Comparison of ENCODE assay signal across 10 mouse cellular contexts in genomic region chr13:63641649-63642226, GRCm38 (mm10).
DNase-seq lines count a peak whose midpoint lies in the region; ATAC-seq and TF ChIP-seq lines count a peak whose summit lies in the region.
"Had no signal": no experiment of that assay in that cellular context is flagged by ENCODE, and none has a peak within 500 bp of the region (broad histone marks: within the 10 kb centered on the region; RNA-seq: fewer than 3 reads in every experiment).

No protein-coding gene starts in this region.

- H3K9ac ChIP-seq in lung, postnatal 0 days (replicated peaks; ENCODE audit: low read depth) = no peak overlapping the region
- no peak overlapping the region for H3K9ac ChIP-seq in hindbrain, embryonic 16.5 days (ENCODE audit: low read depth, low read length)
- no peak overlapping the region for H3K9ac ChIP-seq in stomach, embryonic 14.5 days (replicated peaks; ENCODE audit: low read depth, low read length)
- no peak overlapping the region for H3K9ac ChIP-seq in liver, embryonic 12.5 days
- H3K9ac ChIP-seq: liver, embryonic 13.5 days had no signal

- 0 out of 2 replicates have a peak, but pooled peaks cover 5% of the 10 kb centered on the region for H3K4me1 ChIP-seq in lung, postnatal 0 days (ENCODE audit: insufficient read depth, low read depth, low read length)
- no peaks in the 10 kb centered on the region; the same call in 1 of the 2 replicates for H3K4me1 ChIP-seq in hindbrain, embryonic 16.5 days (ENCODE audit: control insufficient read depth, insufficient read depth, low read depth, low read length)
- H3K4me1 ChIP-seq in stomach, embryonic 14.5 days (ENCODE audit: control insufficient read depth, insufficient read depth, low read length) = peaks cover 15% of the 10 kb centered on the region
- no peaks in the 10 kb centered on the region for H3K4me1 ChIP-seq in liver, embryonic 12.5 days
- H3K4me1 ChIP-seq: liver, embryonic 13.5 days had no signal

- no peak for ATAC-seq in lung, postnatal 0 days
- peak; percentile 54; the same call in 1 of the 2 replicates for ATAC-seq in hindbrain, embryonic 16.5 days
- ATAC-seq in stomach, embryonic 14.5 days (ENCODE audit: insufficient number of reproducible peaks, insufficient read depth, low FRiP score, low read depth) = peak; percentile 69; the same call in 1 of the 2 replicates
- no peak for ATAC-seq in liver, embryonic 12.5 days

- no peak overlapping the region for H3K4me3 ChIP-seq in lung, postnatal 0 days (ENCODE audit: low read depth, low read length)
- H3K4me3 ChIP-seq in hindbrain, embryonic 16.5 days (ENCODE audit: low read length) = no peak overlapping the region
- no peak overlapping the region for H3K4me3 ChIP-seq in stomach, embryonic 14.5 days (ENCODE audit: low read depth, low read length)
- no peak overlapping the region for H3K4me3 ChIP-seq in liver, embryonic 12.5 days
- H3K4me3 ChIP-seq: liver, embryonic 13.5 days had no signal

- TF ChIP-seq CTCF in lung, postnatal 0 days (IDR thresholded peaks at IDR 0.05) = no peak

- 28% methylated on average over 12 of the region's 12 CpGs for WGBS in lung, postnatal 0 days
- WGBS in hindbrain, embryonic 16.5 days = 55% methylated on average over 12 of the region's 12 CpGs
- 25% methylated on average over 12 of the region's 12 CpGs for WGBS in stomach, embryonic 14.5 days
- 55% methylated on average over 12 of the region's 12 CpGs for WGBS in liver, embryonic 12.5 days (ENCODE audit: insufficient replicate concordance)

- no peak for TF ChIP-seq EP300 in lung, postnatal 0 days (IDR thresholded peaks at IDR 0.05)

- no peaks in the 10 kb centered on the region for H3K9me3 ChIP-seq in lung, postnatal 0 days (ENCODE audit: low read length)
- no peaks in the 10 kb centered on the region for H3K9me3 ChIP-seq in hindbrain, embryonic 16.5 days (ENCODE audit: control insufficient read depth, low read length)
- no peaks in the 10 kb centered on the region for H3K9me3 ChIP-seq in stomach, embryonic 14.5 days (ENCODE audit: control insufficient read depth, low read depth, low read length)
- H3K9me3 ChIP-seq in liver, embryonic 12.5 days (replicated peaks) = no peaks in the 10 kb centered on the region
- H3K9me3 ChIP-seq: liver, embryonic 13.5 days had no signal

- no peak overlapping the region for H3K4me2 ChIP-seq in lung, postnatal 0 days (replicated peaks; ENCODE audit: low read depth, low read length)
- no peak overlapping the region for H3K4me2 ChIP-seq in hindbrain, embryonic 16.5 days (ENCODE audit: low read length)
- no peak overlapping the region for H3K4me2 ChIP-seq in stomach, embryonic 14.5 days (replicated peaks; ENCODE audit: low read depth, low read length)
- no peak overlapping the region for H3K4me2 ChIP-seq in liver, embryonic 12.5 days
- H3K4me2 ChIP-seq: liver, embryonic 13.5 days had no signal

- H3K27me3 ChIP-seq in lung, postnatal 0 days (replicated peaks; ENCODE audit: insufficient read depth, low read length) = no peaks in the 10 kb centered on the region
- H3K27me3 ChIP-seq in hindbrain, embryonic 16.5 days (replicated peaks; ENCODE audit: control insufficient read depth, insufficient read depth, low read length) = no peaks in the 10 kb centered on the region
- H3K27me3 ChIP-seq in stomach, embryonic 14.5 days (ENCODE audit: control insufficient read depth, insufficient read depth, low read length) = no peaks in the 10 kb centered on the region
- H3K27me3 ChIP-seq in liver, embryonic 12.5 days (replicated peaks) = no peaks in the 10 kb centered on the region
- H3K27me3 ChIP-seq: liver, embryonic 13.5 days had no signal

- peak; percentile 24 to 42 for DNase-seq in cerebellum, postnatal 10 days
- no peak for DNase-seq in cerebellum, adult 18-20 months
- peak; percentile 15 to 30 for DNase-seq in lung, postnatal 4 days
- DNase-seq in lung, postnatal 0 days (ENCODE audit: low spot score) = no peak
- DNase-seq in layer of hippocampus, adult 8-10 months (ENCODE audit: low spot score in 2 of 2) = no peak
- DNase-seq: liver, embryonic 13.5 days; thymus, adult 18-20 months had no signal

- no peaks in the 10 kb centered on the region for H3K36me3 ChIP-seq in lung, postnatal 0 days (ENCODE audit: insufficient read depth, low read length)
- no peaks in the 10 kb centered on the region for H3K36me3 ChIP-seq in hindbrain, embryonic 16.5 days (ENCODE audit: control insufficient read depth, insufficient read depth, low read length)
- no peaks in the 10 kb centered on the region for H3K36me3 ChIP-seq in stomach, embryonic 14.5 days (ENCODE audit: control insufficient read depth, insufficient read depth, low read length)
- H3K36me3 ChIP-seq in liver, embryonic 12.5 days = no peaks in the 10 kb centered on the region
- H3K36me3 ChIP-seq: liver, embryonic 13.5 days had no signal

- no peak overlapping the region for H3K27ac ChIP-seq in lung, postnatal 0 days (ENCODE audit: low read length)
- no peak overlapping the region for H3K27ac ChIP-seq in hindbrain, embryonic 16.5 days (ENCODE audit: low read depth, low read length)
- peak overlapping the region; percentile 66; the same call in 1 of the 2 replicates for H3K27ac ChIP-seq in stomach, embryonic 14.5 days (ENCODE audit: low read length)
- H3K27ac ChIP-seq in liver, embryonic 12.5 days = no peak overlapping the region
- H3K27ac ChIP-seq: liver, embryonic 13.5 days had no signal

Comparison
In these comparisons a context has a peak if more than half of its experiments do, and no peak if none do; other contexts are left out.
1. DNase-seq: peak in cerebellum, postnatal 10 days (2 of 2) and lung, postnatal 4 days (2 of 2); none in cerebellum, adult 18-20 months (0 of 2), lung, postnatal 0 days (single experiment) and layer of hippocampus, adult 8-10 months (0 of 2).
2. ATAC-seq: peak in hindbrain, embryonic 16.5 days (single experiment) and stomach, embryonic 14.5 days (single experiment); none in lung, postnatal 0 days (single experiment) and liver, embryonic 12.5 days (single experiment).